Comparison of ENCODE assay signal across 18 mouse cellular contexts in the genomic region with DNA sequence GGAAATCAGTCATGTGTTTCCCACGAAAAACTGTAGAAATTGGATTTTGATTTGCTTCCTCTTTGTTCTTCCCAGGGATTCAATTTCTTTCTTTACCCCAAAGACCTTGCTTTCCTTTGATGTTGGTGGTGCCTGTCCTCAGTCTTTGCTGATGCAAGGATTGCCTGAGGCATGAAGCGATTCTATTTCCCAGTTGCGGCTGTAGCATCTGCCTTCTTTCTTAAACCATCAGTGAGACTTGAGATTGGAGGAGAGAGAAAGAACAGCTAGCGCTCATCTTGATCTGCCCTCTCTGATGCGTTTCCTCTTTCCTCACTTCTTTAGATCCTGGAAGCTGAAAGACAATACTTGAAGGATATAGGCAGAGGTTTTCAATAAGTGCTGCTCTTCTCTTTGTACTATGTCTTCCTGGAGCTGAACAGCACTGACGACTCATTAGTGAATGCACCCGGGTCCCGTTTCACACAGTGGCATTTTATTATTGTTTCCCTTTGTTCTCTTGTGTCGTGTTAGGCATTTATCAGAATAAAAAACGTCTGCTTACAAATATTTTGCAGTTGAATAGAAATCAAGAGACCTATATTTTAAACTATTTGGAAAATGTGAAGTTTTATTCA.
A peak's percentile ranks its signal among the peaks of the same experiment; 100 is the strongest.
DNase-seq lines count a peak whose midpoint lies in the region; ATAC-seq and TF ChIP-seq lines count a peak whose summit lies in the region.
"Had no signal": no experiment of that assay in that cellular context is flagged by ENCODE, and none has a peak within 500 bp of the region (broad histone marks: within the 10 kb centered on the region; RNA-seq: fewer than 3 reads in every experiment).

No protein-coding gene starts in this region.

- ATAC-seq in hindbrain, embryonic 14.5 days (ENCODE audit: low FRiP score) = peak; percentile 77
- peak; percentile 82 for ATAC-seq in midbrain, embryonic 13.5 days
- no peak for ATAC-seq in neural tube, embryonic 15.5 days (ENCODE audit: low FRiP score)
- ATAC-seq in megakaryocyte, adult 5-6 weeks (ENCODE audit: poor library complexity, severe bottlenecking) = no peak

- TF ChIP-seq POLR2A in cerebellum, adult 2 months (IDR thresholded peaks at IDR 0.05; ENCODE audit: borderline replicate concordance, insufficient read depth, low read length) = no peak

- no peaks in the 10 kb centered on the region for H3K4me1 ChIP-seq in hindbrain, embryonic 14.5 days (replicated peaks; ENCODE audit: control insufficient read depth, insufficient read depth, low read length)
- peaks cover 4% of the 10 kb centered on the region; the same call in 1 of the 2 replicates for H3K4me1 ChIP-seq in midbrain, embryonic 13.5 days (replicated peaks)
- H3K4me1 ChIP-seq in neural tube, embryonic 15.5 days = 0 out of 2 replicates have a peak, but pooled peaks cover 4% of the 10 kb centered on the region
- no peaks in the 10 kb centered on the region for H3K4me1 ChIP-seq in cerebellum, adult 2 months (ENCODE audit: control insufficient read depth, insufficient read depth, low read length)
- H3K4me1 ChIP-seq: embryonic facial prominence, embryonic 13.5 days; heart, embryonic 10.5 days had no signal

- TF ChIP-seq CTCF in cerebellum, adult 2 months (IDR thresholded peaks at IDR 0.05; ENCODE audit: borderline replicate concordance, insufficient read depth, low read depth, low read length) = no peak

- H3K9me3 ChIP-seq in hindbrain, embryonic 14.5 days (ENCODE audit: control insufficient read depth, low read length) = no peaks in the 10 kb centered on the region
- H3K9me3 ChIP-seq in midbrain, embryonic 13.5 days = no peaks in the 10 kb centered on the region
- no peaks in the 10 kb centered on the region for H3K9me3 ChIP-seq in neural tube, embryonic 15.5 days (replicated peaks)
- H3K9me3 ChIP-seq: embryonic facial prominence, embryonic 13.5 days; heart, embryonic 10.5 days had no signal

- H3K27me3 ChIP-seq in hindbrain, embryonic 14.5 days (ENCODE audit: control insufficient read depth, insufficient read depth, low read length) = no peaks in the 10 kb centered on the region
- H3K27me3 ChIP-seq in midbrain, embryonic 13.5 days = no peaks in the 10 kb centered on the region
- no peaks in the 10 kb centered on the region for H3K27me3 ChIP-seq in neural tube, embryonic 15.5 days (replicated peaks)
- no peaks in the 10 kb centered on the region for H3K27me3 ChIP-seq in cerebellum, adult 2 months (ENCODE audit: control insufficient read depth, insufficient read depth, low read length)
- H3K27me3 ChIP-seq: embryonic facial prominence, embryonic 13.5 days had no signal

- no peak overlapping the region for H3K4me3 ChIP-seq in hindbrain, embryonic 14.5 days (replicated peaks; ENCODE audit: low read length)
- H3K4me3 ChIP-seq in midbrain, embryonic 13.5 days (replicated peaks) = no peak overlapping the region
- H3K4me3 ChIP-seq in neural tube, embryonic 15.5 days (replicated peaks) = no peak overlapping the region
- H3K4me3 ChIP-seq in cerebellum, adult 2 months (replicated peaks; ENCODE audit: insufficient read depth, low read depth, low read length) = no peak overlapping the region
- H3K4me3 ChIP-seq: embryonic facial prominence, embryonic 13.5 days; heart, embryonic 10.5 days had no signal

- H3K27ac ChIP-seq in hindbrain, embryonic 14.5 days = peak overlapping the region; percentile 50
- peak overlapping the region; percentile 53 for H3K27ac ChIP-seq in midbrain, embryonic 13.5 days
- H3K27ac ChIP-seq in neural tube, embryonic 15.5 days (replicated peaks) = no peak overlapping the region
- H3K27ac ChIP-seq in cerebellum, adult 2 months (ENCODE audit: insufficient read depth, low read length) = no peak overlapping the region
- H3K27ac ChIP-seq: embryonic facial prominence, embryonic 13.5 days; heart, embryonic 10.5 days; stomach, postnatal 0 days had no signal

- H3K9ac ChIP-seq in hindbrain, embryonic 14.5 days = no peak overlapping the region; the same call in 1 of the 2 replicates
- H3K9ac ChIP-seq in midbrain, embryonic 13.5 days (replicated peaks) = no peak overlapping the region
- no peak overlapping the region for H3K9ac ChIP-seq in neural tube, embryonic 15.5 days (replicated peaks)
- H3K9ac ChIP-seq: embryonic facial prominence, embryonic 13.5 days had no signal

- WGBS in hindbrain, embryonic 14.5 days = 26% methylated on average over 10 of the region's 10 CpGs
- 22% methylated on average over 10 of the region's 10 CpGs for WGBS in midbrain, embryonic 13.5 days
- WGBS in neural tube, embryonic 15.5 days = 34% methylated on average over 10 of the region's 10 CpGs
- WGBS in cerebellum, adult 2 months = 37% methylated on average over 10 of the region's 10 CpGs

- DNase-seq in retina, postnatal 1 day = peak; percentile 34
- no peak for DNase-seq in retina, embryonic 14.5 days (ENCODE audit: low spot score)
- peak; percentile 50 for DNase-seq in hindbrain, embryonic 14.5 days (ENCODE audit: low spot score)
- DNase-seq in cerebellum, postnatal 10 days = no peak
- DNase-seq in cerebellum, adult 2 months = no peak
- DNase-seq: adrenal gland, postnatal 10 days; cerebellum, adult 9-11 months; gastrocnemius, postnatal 14 days; heart, postnatal 14 days; kidney, postnatal 4 days; lung, postnatal 14 days; thymus, postnatal 14 days had no signal

- H3K36me3 ChIP-seq in hindbrain, embryonic 14.5 days (replicated peaks; ENCODE audit: control insufficient read depth, insufficient read depth) = no peaks in the 10 kb centered on the region
- H3K36me3 ChIP-seq in midbrain, embryonic 13.5 days = no peaks in the 10 kb centered on the region
- no peaks in the 10 kb centered on the region for H3K36me3 ChIP-seq in neural tube, embryonic 15.5 days
- H3K36me3 ChIP-seq: embryonic facial prominence, embryonic 13.5 days; heart, embryonic 10.5 days had no signal

- peak overlapping the region; percentile 21 for H3K4me2 ChIP-seq in hindbrain, embryonic 14.5 days (replicated peaks)
- peak overlapping the region; percentile 14; the same call in 1 of the 2 replicates for H3K4me2 ChIP-seq in midbrain, embryonic 13.5 days (replicated peaks)
- H3K4me2 ChIP-seq in neural tube, embryonic 15.5 days = peak overlapping the region; percentile 25; the same call in 1 of the 2 replicates
- H3K4me2 ChIP-seq: embryonic facial prominence, embryonic 13.5 days had no signal

Comparison
In these comparisons a context has a peak if more than half of its experiments do, and no peak if none do; other contexts are left out.
1. DNase-seq: peak in retina, postnatal 1 day (single experiment) and hindbrain, embryonic 14.5 days (single experiment); none in retina, embryonic 14.5 days (single experiment), cerebellum, postnatal 10 days (0 of 2) and cerebellum, adult 2 months (0 of 2).
2. ATAC-seq: peak in hindbrain, embryonic 14.5 days (single experiment) and midbrain, embryonic 13.5 days (single experiment); none in neural tube, embryonic 15.5 days (single experiment) and megakaryocyte, adult 5-6 weeks (single experiment).
3. H3K27ac ChIP-seq: peak in hindbrain, embryonic 14.5 days (single experiment) and midbrain, embryonic 13.5 days (single experiment); none in neural tube, embryonic 15.5 days (single experiment) and cerebellum, adult 2 months (single experiment).
4. Peak in every context shown above with its lines, with median percentiles within 50 percentile points of each other: H3K4me2 ChIP-seq.